Mouse (Mus musculus): ENCODE measurements around the gene Mcpt4. TPM values are rescaled to one million over a fixed set of nuclear protein-coding genes. Genes with fewer than 3 reads are reported as not detected.

Gene Mcpt4
- total RNA-seq, 2 experiments from 2014 or later = 1.1 TPM; not detected in 1

Small RNA genes lying within 50 kb of the gene (microRNA-seq; reads per million reads assigned to microRNA genes)
- 0 reads per million in 2 experiments for gene Mir6949

Other genes starting within 250 kb of the Mcpt4 start
- gene Nfatc4, start 239.2 kb downstream of the Mcpt4 start, total RNA-seq (2021) = 1 to 10 TPM; 1.6 to 3.9 TPM
- gene Nynrin, start 208.3 kb downstream of the Mcpt4 start, total RNA-seq (2021) = 10 to 100 TPM in 1 of 2 experiments, 1 to 10 TPM in 1; 8.5 to 10.7 TPM
- 1 to 10 TPM in 1 of 2 experiments, under 1 TPM in 1; 0.42 to 1.4 TPM for gene Cbln3, start 177.9 kb downstream of the Mcpt4 start, total RNA-seq (2021)
- gene Khnyn, start 177.4 kb downstream of the Mcpt4 start, total RNA-seq (2021) = 10 to 100 TPM; 10.5 to 12.1 TPM
- gene Sdr39u1, start 162.0 kb downstream of the Mcpt4 start, total RNA-seq (2021) = 10 to 100 TPM; 74.9 to 79.0 TPM
- under 1 TPM in 1 of 2 experiments, not detected in 1; 0.59 TPM for gene Cma1, start 117.6 kb downstream of the Mcpt4 start, total RNA-seq (2021)
- gene Cma2, start 111.3 kb downstream of the Mcpt4 start, total RNA-seq (2021) = not detected
- not detected for gene Mcpt1, start 44.3 kb downstream of the Mcpt4 start, total RNA-seq (2021)
- not detected for gene Mcpt9, start 31.8 kb downstream of the Mcpt4 start, total RNA-seq (2021)
- not detected for gene Mcpt2, start 20.3 kb downstream of the Mcpt4 start, total RNA-seq (2021)
- not detected for gene Mcpt8, start 23.0 kb upstream of the Mcpt4 start, total RNA-seq (2021)
- not detected for gene Ctsg, start 40.3 kb upstream of the Mcpt4 start, total RNA-seq (2021)
- not detected for gene Gzme, start 58.3 kb upstream of the Mcpt4 start, total RNA-seq (2021)
- not detected for gene Gzmd, start 70.3 kb upstream of the Mcpt4 start, total RNA-seq (2021)
- gene Gzmg, start 97.3 kb upstream of the Mcpt4 start, total RNA-seq (2021) = not detected
- not detected for gene Gzmn, start 112.3 kb upstream of the Mcpt4 start, total RNA-seq (2021)
- not detected for gene Gzmf, start 149.1 kb upstream of the Mcpt4 start, total RNA-seq (2021)
- gene Gzmc, start 172.3 kb upstream of the Mcpt4 start, total RNA-seq (2021) = not detected
- not detected for gene Gzmb, start 199.9 kb upstream of the Mcpt4 start, total RNA-seq (2021)